Mouse (Mus musculus): Measurements from ENCODE around the gene Ppp1r21.

Ppp1r21 gene

DNA sequence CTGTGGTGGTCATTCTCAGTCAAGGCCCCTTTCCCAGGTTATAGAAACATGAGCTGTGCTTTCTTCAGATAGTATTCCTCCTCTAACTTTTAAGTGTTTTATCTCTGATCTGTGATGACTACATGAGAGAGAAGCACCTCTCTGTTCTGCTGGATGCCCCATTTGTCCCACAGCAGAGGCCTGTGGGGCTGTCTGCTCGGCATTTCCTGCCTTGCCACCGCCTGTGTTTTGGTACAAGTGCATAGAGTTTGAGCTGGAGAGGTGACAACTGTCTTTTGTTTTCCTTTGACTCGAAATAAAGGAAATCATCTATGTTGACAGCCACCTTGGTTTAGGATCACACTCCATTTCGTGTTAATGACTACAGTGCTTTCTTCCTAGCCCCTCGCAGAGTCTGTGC is 44.9 kb downstream of the Ppp1r21 start:
- DNase-seq (ENCODE audit: low spot score), result no peak

- no peak for DNase-seq (ENCODE audit: low spot score)
Observed at GRCm38 (mm10) chr17:88578522-88579242, 48.8 kb downstream of the Ppp1r21 start.

DNA sequence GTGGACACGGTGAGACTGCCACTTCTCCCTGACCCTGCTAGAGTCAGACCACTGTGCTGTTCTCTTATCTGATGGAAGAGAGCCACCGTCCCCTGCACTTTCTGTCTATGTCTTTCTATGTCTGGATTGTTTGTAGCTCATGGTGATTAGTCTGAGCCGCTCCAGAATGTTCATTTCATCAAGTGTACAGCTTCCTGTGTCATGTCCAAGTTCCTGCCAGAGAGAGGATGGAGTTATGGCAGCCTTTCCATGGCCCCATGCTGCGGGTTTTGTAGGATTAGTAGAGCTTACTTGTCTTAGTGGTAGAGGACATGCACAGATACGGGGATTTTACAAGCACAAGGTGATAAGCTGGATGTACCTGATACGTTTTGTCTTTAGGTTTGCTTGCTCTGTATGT is 50.6 kb downstream of the Ppp1r21 start:
- DNase-seq (ENCODE audit: low spot score), result no peak

GRCm38 (mm10) chr17:88581511-88582021 is 51.6 kb downstream of the Ppp1r21 start:
- no peak for DNase-seq (ENCODE audit: low spot score)

GRCm38 (mm10) chr17:88582999-88583398 is 53.1 kb downstream of the Ppp1r21 start:
- DNase-seq (ENCODE audit: low spot score), result no peak

GRCm38 (mm10) chr17:88583411-88583810 is 53.5 kb downstream of the Ppp1r21 start:
- DNase-seq (ENCODE audit: low spot score), result no peak

- DNase-seq (ENCODE audit: low spot score), result no peak
Observed at GRCm38 (mm10) chr17:88587371-88587770, 57.5 kb downstream of the Ppp1r21 start.

GRCm38 (mm10) chr17:88588228-88588627 is 58.3 kb downstream of the Ppp1r21 start:
- no peak for DNase-seq (ENCODE audit: low spot score)

- no peak for DNase-seq (ENCODE audit: low spot score)
Observed at GRCm38 (mm10) chr17:88590251-88590650, 60.3 kb downstream of the Ppp1r21 start.

DNA sequence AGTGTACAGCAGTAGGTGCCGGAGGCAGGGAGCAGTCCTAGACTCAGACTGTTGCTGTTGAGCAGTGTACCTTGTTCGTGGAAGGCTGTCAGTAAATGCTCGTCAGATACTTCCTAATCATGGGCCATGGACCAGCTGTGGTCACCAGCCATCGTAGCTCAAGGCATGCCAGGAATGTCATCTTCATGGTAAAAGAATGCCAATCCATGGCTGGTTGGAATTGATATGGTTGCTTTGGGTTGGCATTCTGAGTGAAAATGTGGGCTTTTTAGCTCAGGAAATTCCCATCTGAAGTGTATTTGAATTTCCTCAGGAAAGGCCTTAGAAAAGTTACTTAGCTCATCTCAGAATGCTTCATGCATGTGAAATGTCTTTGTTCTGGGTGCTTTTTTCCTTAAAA is 65.2 kb downstream of the Ppp1r21 start:
- DNase-seq (ENCODE audit: low spot score), result no peak

GRCm38 (mm10) chr17:88596068-88596467 is 66.2 kb downstream of the Ppp1r21 start:
- no peak for DNase-seq (ENCODE audit: low spot score)

- DNase-seq (ENCODE audit: low spot score), result no peak
Observed at GRCm38 (mm10) chr17:88596544-88597221, 66.8 kb downstream of the Ppp1r21 start.

DNA sequence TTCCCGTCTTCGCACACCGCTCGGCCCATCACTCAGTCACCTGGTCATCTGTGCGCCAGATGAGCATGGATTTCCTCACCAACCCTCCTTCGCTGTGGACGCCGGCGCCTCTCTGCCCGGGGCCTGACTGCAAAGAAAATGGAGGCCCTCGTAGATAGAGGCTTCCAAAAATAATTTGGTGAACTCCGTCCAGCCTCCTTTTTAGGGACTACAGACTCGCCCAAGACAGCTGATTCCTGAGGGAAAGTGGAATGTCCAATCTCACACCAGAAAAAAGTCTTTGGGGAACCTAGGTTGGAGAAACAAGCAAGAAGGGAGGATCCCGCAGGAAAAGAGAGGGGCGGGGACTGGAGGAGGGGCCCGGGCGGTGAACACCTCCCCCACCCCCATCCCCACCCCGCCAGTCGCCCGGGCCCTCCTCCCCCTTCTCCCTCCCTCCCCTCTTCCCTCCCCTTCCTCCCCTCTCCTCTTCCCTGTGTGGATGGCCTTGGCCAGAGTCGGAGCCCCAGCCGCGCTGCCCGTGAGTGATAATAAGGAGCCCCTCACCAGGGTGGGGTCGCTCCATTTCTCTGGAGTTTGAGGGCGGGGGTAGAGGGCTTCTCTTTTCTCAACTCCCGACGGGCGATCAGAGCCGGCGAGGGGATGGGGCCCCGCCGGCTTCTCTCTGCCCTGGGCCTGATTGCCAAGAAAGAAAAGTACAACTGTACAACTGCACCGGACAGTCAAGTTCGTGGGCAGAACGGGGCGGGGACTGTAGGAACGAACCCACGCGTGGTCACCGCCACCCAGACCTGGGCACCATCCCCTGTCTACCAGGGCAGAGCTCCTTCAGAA is 67.5 kb downstream of the Ppp1r21 start, which contains the start of gene Ston1:
TSS of gene Ston1 (plus strand) at position 463 of the 834 bp plus-strand sequence.
- peak; percentile 87 for DNase-seq (ENCODE audit: low spot score)

GRCm38 (mm10) chr17:88598056-88598420 is 68.1 kb downstream of the Ppp1r21 start:
- no peak for DNase-seq (ENCODE audit: low spot score)

DNA sequence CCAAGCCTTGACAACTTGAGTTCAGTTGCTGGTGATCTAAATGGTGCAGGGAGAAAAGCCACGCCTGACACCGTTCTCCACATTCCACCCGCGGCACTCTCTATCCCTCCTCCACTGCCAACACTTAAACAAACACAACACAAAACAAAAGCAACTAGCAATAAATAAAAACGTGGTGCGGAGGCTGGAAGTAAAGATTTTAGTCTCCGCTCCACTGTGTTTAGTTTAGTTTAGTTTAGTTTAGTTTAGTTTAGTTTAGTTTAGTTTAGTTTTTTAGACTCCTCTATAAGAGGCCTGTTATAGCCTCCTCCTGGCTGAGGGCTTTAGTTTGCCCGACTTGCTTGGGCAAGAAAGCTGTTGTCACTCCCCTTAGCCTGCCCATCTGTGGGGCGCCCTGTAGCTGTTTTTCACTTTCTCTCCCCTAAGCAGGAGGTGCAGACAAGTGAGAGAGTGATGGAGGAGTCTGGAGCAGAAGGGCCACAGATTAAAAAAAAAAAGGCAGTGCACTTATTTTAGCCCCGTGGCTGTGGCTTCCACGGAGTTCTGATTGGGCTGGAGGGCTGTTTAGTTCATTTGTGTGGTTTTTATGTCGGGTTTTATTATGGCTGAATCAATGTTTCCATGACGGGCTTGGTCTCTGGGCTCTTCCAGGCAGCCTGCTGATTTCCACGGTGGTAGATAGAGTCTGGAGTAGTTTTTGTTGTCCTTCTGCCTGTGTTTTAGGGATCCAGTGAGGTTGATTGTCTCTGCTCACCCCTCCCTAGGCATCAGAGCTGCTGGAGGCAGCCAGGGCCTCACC is 68.9 kb downstream of the Ppp1r21 start:
- DNase-seq (ENCODE audit: low spot score), result no peak

- DNase-seq (ENCODE audit: low spot score), result no peak
Observed at GRCm38 (mm10) chr17:88600492-88601026, 70.6 kb downstream of the Ppp1r21 start.

- no peak for DNase-seq (ENCODE audit: low spot score)
Observed at GRCm38 (mm10) chr17:88603943-88604342, 74.0 kb downstream of the Ppp1r21 start.

DNA sequence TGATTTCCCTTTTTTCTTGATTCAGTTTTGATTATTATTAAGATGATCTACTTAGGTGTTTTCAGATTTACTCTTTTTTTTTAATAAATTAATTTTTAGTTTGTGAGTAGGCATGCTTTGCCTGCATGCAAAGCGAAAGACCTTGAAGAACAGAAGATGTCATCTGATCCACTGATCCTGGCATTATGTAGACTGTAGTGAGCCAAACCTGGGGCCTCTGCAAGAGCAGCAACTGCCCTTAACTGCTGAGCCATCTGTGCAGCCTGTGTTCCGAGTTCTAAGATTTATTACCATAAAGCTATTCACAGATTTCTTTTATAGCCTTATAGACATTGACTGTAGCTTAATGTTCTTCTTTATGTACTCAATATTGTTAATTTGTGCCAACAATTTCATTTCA is 76.1 kb downstream of the Ppp1r21 start:
- DNase-seq (ENCODE audit: low spot score), result no peak

DNA sequence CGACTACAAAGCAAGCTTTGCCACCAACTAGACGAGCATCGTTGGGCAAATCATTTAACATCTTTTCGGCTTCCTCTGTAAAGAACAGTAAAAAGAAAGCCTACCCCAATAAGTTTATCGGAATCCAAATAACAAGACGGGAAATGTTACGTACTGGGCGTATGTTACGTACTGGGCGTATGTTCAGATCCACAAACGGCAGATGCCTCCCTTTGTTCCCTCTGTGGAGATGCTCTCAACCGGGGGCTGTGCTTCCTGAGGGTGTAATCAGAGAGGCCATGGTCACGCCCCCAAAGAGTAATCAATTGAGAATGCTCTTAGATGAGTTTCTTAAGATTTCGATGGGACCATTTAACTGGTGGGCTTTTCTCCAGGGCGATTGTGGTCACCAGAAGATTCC is 79.4 kb downstream of the Ppp1r21 start:
- DNase-seq (ENCODE audit: low spot score), result no peak

- DNase-seq (ENCODE audit: low spot score), result no peak
Observed at GRCm38 (mm10) chr17:88611057-88611456, 81.1 kb downstream of the Ppp1r21 start.

- DNase-seq (ENCODE audit: low spot score), result no peak
Observed at GRCm38 (mm10) chr17:88613172-88613571, 83.3 kb downstream of the Ppp1r21 start.
